Mouse (Mus musculus) ovary, adult 10 weeks (tissue): ENCODE data around the gene Mum1. TPM values are rescaled to one million over a fixed set of nuclear protein-coding genes. Genes with fewer than 3 reads are reported as not detected.

ENCODE experiments used
- polyA plus RNA-seq: library from polyadenylated mRNA; stranded (reverse); fragments of 350-450 nt; fragmentation: Illumina TruSeq; extraction: RNeasy Lipid Tissue Mini Kit (QIAGEN cat#74804); gene quantifications from one replicate; pipeline ENCODE4 v1.2.3, GENCODE M21; 2014

The Mum1 gene
- polyA plus RNA-seq, result 5.4 TPM

GRCm38 (mm10) chr10:80226416-80227165 is at the start of gene Mum1:
TSS of gene Mum1 (plus strand) at chr10:80226434.

GRCm38 (mm10) chr10:80179068-80180051 is 46.9 kb upstream of the Mum1 start, which contains the start of gene Efna2:
TSS of gene Efna2 (plus strand) at chr10:80179482.

GRCm38 (mm10) chr10:80248971-80249640 is 22.9 kb downstream of the Mum1 start, which contains the start of gene Ndufs7:
TSS of gene Ndufs7 (plus strand) at chr10:80249121.

GRCm38 (mm10) chr10:80260642-80261584 is 34.7 kb downstream of the Mum1 start, which contains the start of the genes Gamt and Dazap1:
TSS of gene Gamt (minus strand) at chr10:80261012.
TSS of gene Dazap1 (plus strand) at chr10:80261486.

GRCm38 (mm10) chr10:80292251-80293146 is 66.3 kb downstream of the Mum1 start, which contains the start of gene Rps15:
TSS of gene Rps15 (plus strand) at chr10:80292453.

Other genes with a start within 250 kb of the Mum1 start
- gene Tmem259, start 242.1 kb upstream of the Mum1 start, polyA plus RNA-seq, result not detected
- gene Cnn2, start 237.8 kb upstream of the Mum1 start, polyA plus RNA-seq, result 10.0 TPM
- 0.14 TPM for gene Abca7, start 229.9 kb upstream of the Mum1 start, polyA plus RNA-seq
- gene Arhgap45, start 209.8 kb upstream of the Mum1 start, polyA plus RNA-seq, result not detected
- 0.51 TPM for gene Polr2e, start 186.6 kb upstream of the Mum1 start, polyA plus RNA-seq
- gene Gpx4, start 179.3 kb upstream of the Mum1 start, polyA plus RNA-seq, result 21.6 TPM
- gene Sbno2, start 120.9 kb upstream of the Mum1 start, polyA plus RNA-seq, result 0.29 TPM
- 4.8 TPM for gene Stk11, start 110.6 kb upstream of the Mum1 start, polyA plus RNA-seq
- gene Atp5d, start 87.8 kb upstream of the Mum1 start, polyA plus RNA-seq, result 0.34 TPM
- gene Cbarp, start 85.6 kb upstream of the Mum1 start, polyA plus RNA-seq, result not detected
- 10.3 TPM for gene Midn, start 78.2 kb upstream of the Mum1 start, polyA plus RNA-seq
- 34.8 TPM for gene Cirbp, start 60.4 kb upstream of the Mum1 start, polyA plus RNA-seq
- 1.1 TPM for gene 1600002K03Rik, start 53.5 kb upstream of the Mum1 start, polyA plus RNA-seq
- 5.3 TPM for gene Efna2, start 47.0 kb upstream of the Mum1 start, polyA plus RNA-seq
- 1.1 TPM for gene Ndufs7, start 22.7 kb downstream of the Mum1 start, polyA plus RNA-seq
- gene Gamt, start 34.6 kb downstream of the Mum1 start, polyA plus RNA-seq, result not detected
- gene Dazap1, start 35.1 kb downstream of the Mum1 start, polyA plus RNA-seq, result 25.0 TPM
- not detected for gene Rps15, start 66.0 kb downstream of the Mum1 start, polyA plus RNA-seq
- gene Apc2, start 69.5 kb downstream of the Mum1 start, polyA plus RNA-seq, result not detected
- gene 2310011J03Rik, start 94.1 kb downstream of the Mum1 start, polyA plus RNA-seq, result 1.1 TPM
- not detected for gene Pcsk4, start 103.1 kb downstream of the Mum1 start, polyA plus RNA-seq
- gene Reep6, start 103.5 kb downstream of the Mum1 start, polyA plus RNA-seq, result not detected
- gene Adamtsl5, start 122.0 kb downstream of the Mum1 start, polyA plus RNA-seq, result not detected
- gene Plk5, start 130.0 kb downstream of the Mum1 start, polyA plus RNA-seq, result not detected
- 29.8 TPM for gene Mex3d, start 161.2 kb downstream of the Mum1 start, polyA plus RNA-seq
- gene Mbd3, start 173.1 kb downstream of the Mum1 start, polyA plus RNA-seq, result not detected
- not detected for gene Uqcr11, start 180.4 kb downstream of the Mum1 start, polyA plus RNA-seq
- gene Tcf3, start 207.2 kb downstream of the Mum1 start, polyA plus RNA-seq, result 6.6 TPM